Mouse (Mus musculus) neural tube, embryonic 14.5 days (tissue): Measurements from ENCODE around the gene Gpkow. TPM values are rescaled to one million over a fixed set of nuclear protein-coding genes. Genes with fewer than 3 reads are reported as not detected.

ENCODE experiments used
- ATAC-seq: fragments of 200-750 bp; cut with Nextera tagmentation; 2 replicates; pipeline ENCODE4 v1.8.0; 2017; ENCODE audit warnings: low read depth, mild to moderate bottlenecking, moderate TSS enrichment, moderate library complexity
- H3K27ac ChIP-seq: fragments of 300-500 bp; sonication (generic); 2 replicates; pipeline ENCODE4 v1.5.1; 2014; ENCODE audit warnings: low read depth, mild to moderate bottlenecking, control low read depth, low read length, moderate library complexity, mixed read lengths
- H3K27me3 ChIP-seq: fragments of 300-500 bp; sonication (generic); 2 replicates; pipeline ENCODE4 v1.6.1; 2014; ENCODE audit warnings: low read length; ENCODE audit not compliant: control insufficient read depth, insufficient read depth
- H3K36me3 ChIP-seq: fragments of 300-500 bp; sonication (generic); 2 replicates; pipeline ENCODE4 v1.6.1; 2014; ENCODE audit warnings: low read length, mixed read lengths; ENCODE audit not compliant: control insufficient read depth, insufficient read depth
- H3K4me1 ChIP-seq: fragments of 300-500 bp; sonication (generic); 2 replicates; pipeline ENCODE4 v1.6.1; 2014; ENCODE audit warnings: low read length; ENCODE audit not compliant: control insufficient read depth, insufficient read depth
- H3K4me2 ChIP-seq: fragments of 300-500 bp; sonication (generic); 2 replicates; pipeline ENCODE4 v1.6.1; 2014; ENCODE audit warnings: mild to moderate bottlenecking, low read depth, low read length, control low read depth
- H3K4me3 ChIP-seq: fragments of 300-500 bp; sonication (generic); 2 replicates; pipeline ENCODE4 v1.5.1; 2014; ENCODE audit warnings: low read depth, low read length, control low read depth, mixed read lengths
- H3K9ac ChIP-seq: fragments of 300-500 bp; sonication (generic); replicated peaks from 2 replicates; pipeline ENCODE4 v1.6.1; 2014; ENCODE audit warnings: low read depth, mild to moderate bottlenecking, control low read depth, low read length, mixed read lengths
- H3K9me3 ChIP-seq: fragments of 300-500 bp; sonication (generic); 2 replicates; pipeline ENCODE4 v1.6.1; 2016; ENCODE audit warnings: low read length; ENCODE audit not compliant: control insufficient read depth
- WGBS: fragments of 180-500 bp; shearing (Covaris S2); extraction: QIAGEN DNeasy Blood & Tissue Kit; methylation state at CpG from one replicate; pipeline ENCODE4 v1.1.7; 2014; 5-methylcytosine and 5-hydroxymethylcytosine counted together
- polyA plus RNA-seq: library from polyadenylated mRNA; unstranded; fragments of >200 nt; fragmentation: Nextera tagmentation; extraction: Ambion mirVana; gene quantifications from 2 replicates; pipeline ENCODE4 v1.2.1, GENCODE M21; 2014

Gpkow gene
- polyA plus RNA-seq, 1 experiment from 2014 or later = 50.0 TPM

DNA sequence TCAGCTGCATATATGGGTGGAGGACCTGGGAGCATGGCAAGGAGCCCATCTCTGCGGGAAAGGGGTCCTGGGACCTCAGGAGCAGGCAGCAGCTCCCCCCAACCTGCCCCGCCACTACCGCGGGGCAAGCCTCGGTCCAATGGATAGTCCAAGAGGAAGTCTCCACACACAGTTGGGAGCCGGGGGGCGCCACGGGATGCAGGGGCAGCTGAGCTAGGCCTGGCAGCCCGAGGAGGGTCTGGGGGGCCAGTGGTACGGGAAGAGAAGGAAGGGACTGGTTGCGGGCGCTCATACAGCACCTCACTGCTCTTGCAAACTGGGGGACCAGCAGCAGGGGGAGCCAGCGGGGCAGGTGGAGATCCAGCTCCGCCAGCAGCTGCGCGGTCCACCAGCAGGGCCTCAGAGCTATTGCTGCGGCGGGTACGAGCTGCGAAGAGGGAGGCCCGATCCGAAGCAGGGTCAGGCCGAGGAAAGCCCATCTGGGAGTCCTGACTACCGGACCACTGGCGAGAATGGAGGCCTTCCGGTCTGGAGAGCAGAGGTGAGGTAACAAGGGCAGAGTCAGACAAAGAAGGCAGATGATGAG lies 36.7 kb downstream of the Gpkow start:
- H3K4me3 ChIP-seq = no peak overlapping the region
- no peaks in the 10 kb centered on the region for H3K4me1 ChIP-seq
- no peak for ATAC-seq
- H3K27ac ChIP-seq = no peak overlapping the region
- 43% methylated on average over 25 of the region's 26 CpGs for WGBS
- no peak overlapping the region for H3K4me2 ChIP-seq
- no peaks in the 10 kb centered on the region for H3K27me3 ChIP-seq
- no peaks in the 10 kb centered on the region for H3K9me3 ChIP-seq
- H3K9ac ChIP-seq = no peak overlapping the region
- H3K36me3 ChIP-seq = no peaks in the 10 kb centered on the region

DNA sequence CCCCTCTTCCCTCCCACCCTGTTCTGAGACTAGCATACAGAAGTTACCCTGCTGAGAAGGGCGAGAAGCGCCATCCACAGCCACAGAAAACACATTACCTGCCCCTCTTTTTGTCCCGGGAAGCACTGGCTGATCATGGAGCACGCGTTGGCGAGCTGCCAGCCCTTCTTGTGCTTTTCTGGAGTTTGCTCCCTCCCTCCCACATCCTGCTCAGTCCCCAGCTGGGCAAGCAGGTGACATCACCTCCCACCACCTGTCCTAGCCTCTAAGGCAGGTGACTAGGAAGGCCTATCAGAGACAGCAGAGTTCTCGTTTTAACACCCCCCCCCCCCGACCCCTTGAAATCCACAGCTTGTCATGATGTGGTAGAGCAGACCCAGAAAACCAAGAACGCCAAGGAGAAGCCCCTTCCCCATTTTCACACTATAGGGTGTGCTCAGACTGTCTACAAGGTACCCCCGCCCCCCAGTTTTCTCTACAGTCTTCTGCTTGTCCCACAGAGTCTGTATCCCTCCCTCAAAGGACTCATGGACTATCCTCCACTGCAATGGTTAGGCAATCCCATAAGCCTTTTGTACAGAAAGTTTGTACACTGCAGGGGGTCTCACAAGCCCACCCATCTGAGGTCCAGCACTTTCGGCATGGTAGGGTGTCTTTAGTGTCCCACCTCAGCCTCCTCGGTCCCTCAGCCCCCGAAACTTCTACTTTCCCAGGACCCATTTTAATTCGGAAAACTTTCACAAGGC lies 42.6 kb downstream of the Gpkow start:
- Histone ChIP-seq H3K27ac (no peak overlapping the region), H3K9ac (no peak overlapping the region), H3K9me3 (no peaks in the 10 kb centered on the region), H3K4me1 (no peaks in the 10 kb centered on the region), H3K27me3 (no peaks in the 10 kb centered on the region), H3K4me3 (no peak overlapping the region), H3K36me3 (no peaks in the 10 kb centered on the region), H3K4me2 (no peak overlapping the region)
- WGBS = 75% methylated on average over 11 of the region's 14 CpGs
- ATAC-seq = no peak

DNA sequence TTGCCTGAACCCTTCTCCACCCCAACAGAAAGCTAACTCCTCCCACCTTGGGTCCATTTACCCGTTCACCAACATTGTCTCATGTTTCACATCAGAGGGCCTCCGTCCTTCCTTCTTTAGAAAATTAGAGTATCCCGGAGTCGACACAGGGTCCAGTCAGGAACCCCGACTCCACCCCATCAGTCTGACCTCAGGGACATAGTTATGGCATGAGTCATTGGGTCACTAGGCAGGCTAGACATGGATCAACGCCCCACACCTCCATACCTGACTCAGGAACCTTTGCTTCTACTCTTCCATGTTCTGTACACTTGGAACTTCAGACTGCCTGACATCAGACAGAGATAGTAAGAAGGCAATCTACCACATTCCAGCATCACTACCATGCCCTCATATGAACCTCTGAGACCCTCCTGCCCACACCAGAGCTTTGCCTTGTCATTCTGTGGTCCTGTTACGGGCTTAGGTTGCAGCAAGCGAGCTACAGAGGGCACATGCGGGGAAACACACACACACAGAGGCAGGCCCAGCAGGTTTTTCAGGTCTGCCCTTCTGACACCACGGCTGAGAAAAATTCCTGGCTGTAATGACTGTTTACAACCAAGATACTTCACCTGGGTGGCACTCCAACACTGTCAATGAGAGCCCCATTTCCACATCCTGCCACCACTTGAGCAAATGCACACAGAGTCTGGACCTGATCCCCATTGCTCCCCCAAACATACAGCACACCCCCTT lies 43.3 kb downstream of the Gpkow start:
- Histone ChIP-seq H3K4me2 (no peak overlapping the region), H3K27ac (no peak overlapping the region)
- WGBS = 69% methylated on average over 10 of the region's 10 CpGs

DNA sequence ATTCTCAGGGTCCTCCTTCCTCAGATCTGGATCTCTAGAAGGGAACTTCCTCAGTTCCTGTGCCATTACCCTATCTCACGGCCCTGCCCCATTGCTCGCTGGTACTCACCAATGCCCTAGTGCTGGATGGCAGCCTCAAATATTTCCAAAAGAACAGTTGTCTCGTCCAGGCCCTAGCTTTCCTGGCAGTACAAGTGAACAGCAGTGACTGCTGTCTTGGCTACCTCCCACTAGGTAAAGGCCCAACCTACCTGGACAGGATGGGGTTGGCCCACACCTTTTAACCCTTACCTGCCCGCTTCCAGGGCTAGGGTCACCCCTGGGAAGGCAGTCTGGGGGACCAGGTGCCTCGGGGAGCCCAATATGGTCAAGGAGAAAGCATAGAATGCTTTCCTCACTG lies 44.2 kb downstream of the Gpkow start:
- no peak overlapping the region for H3K4me3 ChIP-seq
- H3K27me3 ChIP-seq = no peaks in the 10 kb centered on the region
- no peak for ATAC-seq
- H3K4me2 ChIP-seq = no peak overlapping the region
- no peaks in the 10 kb centered on the region for H3K9me3 ChIP-seq
- no peaks in the 10 kb centered on the region for H3K36me3 ChIP-seq
- 80% methylated on average over 5 of the region's 5 CpGs for WGBS
- no peaks in the 10 kb centered on the region for H3K4me1 ChIP-seq
- H3K27ac ChIP-seq = no peak overlapping the region
- no peak overlapping the region for H3K9ac ChIP-seq

More for the DNA sequence above, 43.3 kb downstream of the Gpkow start:
- Histone ChIP-seq H3K36me3 (no peaks in the 10 kb centered on the region), H3K27me3 (no peaks in the 10 kb centered on the region), H3K4me3 (no peak overlapping the region), H3K9me3 (no peaks in the 10 kb centered on the region), H3K9ac (no peak overlapping the region), H3K4me1 (no peaks in the 10 kb centered on the region)
- no peak for ATAC-seq

DNA sequence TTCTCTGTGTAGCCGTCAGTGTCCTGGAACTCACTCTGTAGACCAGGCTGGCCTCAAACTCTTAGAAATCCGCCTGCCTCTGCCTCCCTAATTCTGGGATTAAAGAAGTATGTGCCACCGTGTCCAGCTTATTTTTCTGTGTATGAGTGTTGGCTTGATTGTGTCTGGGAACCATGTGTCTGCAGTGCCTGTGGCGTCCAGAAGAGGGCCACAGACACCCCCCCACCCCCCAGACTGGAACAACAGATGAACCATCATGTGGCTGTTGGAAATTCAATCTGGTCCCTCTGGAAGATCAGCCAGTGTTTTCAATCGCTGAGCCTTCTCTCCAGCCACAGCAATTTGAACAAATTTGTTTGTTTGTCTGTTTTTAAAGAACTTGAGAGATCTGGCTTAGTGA lies 46.5 kb downstream of the Gpkow start:
- no peak overlapping the region for H3K27ac ChIP-seq

DNA sequence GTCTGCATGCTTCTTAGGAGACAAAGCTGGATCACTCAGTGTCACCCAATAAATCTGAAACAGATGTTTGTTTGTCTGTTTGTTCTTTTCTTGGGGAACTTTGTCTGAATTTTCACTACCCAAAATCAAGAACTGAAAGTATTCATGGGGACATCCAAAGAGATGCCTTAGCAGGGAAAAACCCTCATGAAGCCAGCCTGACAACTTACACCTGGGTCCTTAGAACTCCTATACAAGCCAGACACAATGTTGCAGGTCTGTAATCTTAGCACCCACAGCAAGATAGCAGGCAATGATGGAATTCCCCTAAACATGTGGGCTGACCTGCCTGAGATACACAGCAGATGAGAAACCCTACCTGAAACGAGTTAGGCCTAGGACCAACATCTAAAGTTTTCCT lies 48.0 kb downstream of the Gpkow start:
- H3K27ac ChIP-seq = no peak overlapping the region
- ATAC-seq = no peak
- no peak overlapping the region for H3K9ac ChIP-seq
- H3K27me3 ChIP-seq = no peaks in the 10 kb centered on the region
- no peaks in the 10 kb centered on the region for H3K9me3 ChIP-seq
- H3K36me3 ChIP-seq = no peaks in the 10 kb centered on the region
- 59% methylated on average over 1 of the region's 1 CpGs for WGBS
- no peaks in the 10 kb centered on the region for H3K4me1 ChIP-seq
- no peak overlapping the region for H3K4me2 ChIP-seq
- H3K4me3 ChIP-seq = no peak overlapping the region

More for the DNA sequence above, 46.5 kb downstream of the Gpkow start:
- H3K27me3 ChIP-seq = no peaks in the 10 kb centered on the region
- no peak for ATAC-seq
- no peaks in the 10 kb centered on the region for H3K9me3 ChIP-seq
- no peak overlapping the region for H3K4me3 ChIP-seq
- H3K9ac ChIP-seq = no peak overlapping the region
- H3K4me1 ChIP-seq = no peaks in the 10 kb centered on the region
- H3K4me2 ChIP-seq = no peak overlapping the region
- no peaks in the 10 kb centered on the region for H3K36me3 ChIP-seq
- WGBS = 60% methylated on average over 5 of the region's 5 CpGs

DNA sequence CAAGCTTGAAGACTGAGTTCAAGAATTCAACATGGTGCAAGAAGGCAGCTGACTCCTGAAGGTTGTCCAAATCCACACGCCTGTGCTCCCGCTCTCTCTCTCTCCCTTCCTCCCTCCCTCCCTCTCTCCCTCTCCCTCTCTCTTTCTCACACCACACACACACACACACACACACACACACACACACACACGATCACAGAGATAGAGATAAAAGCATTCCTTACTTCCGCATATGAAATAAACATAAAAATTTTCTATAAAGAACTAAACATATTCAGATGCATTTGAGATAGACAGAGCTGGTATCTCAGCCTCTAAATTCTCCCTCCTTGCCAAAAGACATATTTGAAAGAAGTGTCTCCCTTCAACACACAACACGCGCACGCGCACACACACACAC lies 48.5 kb downstream of the Gpkow start:
- WGBS = 87% methylated on average over 8 of the region's 8 CpGs
- no peak for ATAC-seq
- no peaks in the 10 kb centered on the region for H3K36me3 ChIP-seq
- no peaks in the 10 kb centered on the region for H3K27me3 ChIP-seq
- no peak overlapping the region for H3K27ac ChIP-seq
- no peaks in the 10 kb centered on the region for H3K4me1 ChIP-seq
- H3K4me2 ChIP-seq = no peak overlapping the region
- no peaks in the 10 kb centered on the region for H3K9me3 ChIP-seq
- H3K4me3 ChIP-seq = no peak overlapping the region
- no peak overlapping the region for H3K9ac ChIP-seq

DNA sequence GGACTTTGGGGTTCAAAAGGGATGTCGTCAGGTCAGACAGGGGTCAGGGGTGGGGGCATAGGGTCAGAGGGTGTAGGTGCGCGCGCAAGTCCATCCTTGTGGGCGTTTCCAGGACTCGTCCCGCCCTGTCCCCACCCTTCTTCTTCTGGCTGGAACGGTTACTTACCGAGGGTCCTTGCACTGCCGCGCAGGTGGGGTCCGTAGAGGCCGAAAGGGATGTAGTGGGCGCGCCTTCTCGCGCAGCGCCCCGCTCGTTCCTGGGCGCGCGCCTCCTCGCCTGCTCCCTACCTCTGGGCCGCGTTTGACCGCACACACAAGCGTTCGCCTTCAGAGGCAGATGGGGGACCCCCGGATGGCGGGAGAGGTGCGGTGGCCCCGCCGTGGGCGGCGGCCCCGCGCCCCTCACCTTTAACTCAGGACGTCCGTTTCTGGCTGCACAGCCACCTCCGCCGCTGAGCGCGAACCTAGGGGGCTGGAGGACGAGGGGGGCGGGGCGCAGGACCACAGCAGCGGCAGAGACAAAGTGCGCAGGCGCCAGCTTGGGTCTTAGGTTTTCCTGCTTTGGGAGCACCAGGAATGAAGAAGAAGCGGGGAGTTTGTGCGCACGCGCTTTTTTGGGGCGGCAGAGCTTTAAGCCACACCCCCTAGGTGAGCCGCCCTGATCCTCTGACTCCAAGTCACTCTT lies 53.6 kb downstream of the Gpkow start, which contains the start of gene Ccdc120:
Gene Ccdc120 (minus strand): TSS at position 474 of the 685 bp plus-strand sequence.
- Histone ChIP-seq H3K9ac (peak within 1 kb of the TSS; percentile 68), H3K27ac (no peak within 1 kb of the TSS), H3K4me1 (no peaks in the 10 kb centered on the region), H3K27me3 (no peaks in the 10 kb centered on the region), H3K4me2 (peak within 1 kb of the TSS; percentile 49), H3K36me3 (no peaks in the 10 kb centered on the region), H3K4me3 (peak within 1 kb of the TSS; percentile 50), H3K9me3 (no peaks in the 10 kb centered on the region)
- 9% methylated on average over 39 of the region's 56 CpGs for WGBS
- peak; percentile 92 for ATAC-seq
